Mouse (Mus musculus) heart, postnatal 0 days (tissue): ENCODE measurements around the gene Abhd16a.

Source experiments
- CTCF ChIP-seq: IDR thresholded peaks from 2 replicates; pipeline ENCODE4 v1.5.1; 2016; ENCODE audit warnings: antibody characterized with exemption, control low read depth, low read depth
- EP300 ChIP-seq: IDR thresholded peaks from 2 replicates; pipeline ENCODE4 v1.6.1; 2016; ENCODE audit warnings: antibody characterized with exemption, low read depth

DNA sequence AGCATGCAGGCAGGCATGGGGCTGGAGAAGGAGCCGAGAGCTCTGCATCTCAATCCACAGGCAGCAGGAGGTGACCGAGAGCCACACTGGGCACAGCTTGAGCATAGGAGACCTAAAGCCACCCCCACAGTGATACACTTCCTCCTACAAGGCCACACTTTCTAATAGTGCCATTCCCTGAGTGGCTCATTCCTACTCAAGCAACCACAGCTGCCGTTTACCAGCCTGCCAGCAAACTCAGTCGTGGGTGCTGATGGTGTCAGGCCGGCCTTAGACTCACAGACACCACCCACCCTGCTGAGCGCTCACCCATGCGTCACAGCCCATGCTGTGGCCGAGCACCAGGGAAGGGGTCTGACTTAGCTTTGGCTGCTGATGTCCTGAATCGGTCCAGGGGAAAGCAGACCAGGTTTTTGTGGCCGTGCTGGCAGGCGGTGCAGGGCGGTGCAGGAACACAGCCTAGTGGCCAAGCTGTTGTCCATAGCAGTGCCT is 8.1 kb downstream of the Abhd16a start:
- TF ChIP-seq CTCF, result no peak
- TF ChIP-seq EP300, result no peak
